Mouse (Mus musculus) embryonic fibroblast, embryonic 13.5 days (primary cell): ENCODE results near the gene Slc8b1. TPM values are rescaled to one million over a fixed set of nuclear protein-coding genes. Genes with fewer than 3 reads are reported as not detected.

Experiments
- H3K27ac ChIP-seq: 2 replicates; pipeline ENCODE4 v1.5.1; 2012; ENCODE audit warnings: low read length, control low read depth, inconsistent platforms; ENCODE audit not compliant: insufficient read depth
- H3K4me1 ChIP-seq: 2 replicates; pipeline ENCODE4 v1.6.1; 2011; ENCODE audit warnings: low read length; ENCODE audit not compliant: control insufficient read depth, insufficient read depth
- H3K4me3 ChIP-seq: 2 replicates; pipeline ENCODE4 v1.5.1; 2011; ENCODE audit warnings: mild to moderate bottlenecking, control low read depth, low read length; ENCODE audit not compliant: insufficient read depth
- CTCF ChIP-seq: IDR thresholded peaks from 2 replicates; pipeline ENCODE4 v1.5.1; 2011; ENCODE audit warnings: mild to moderate bottlenecking, control low read depth, low read length, moderate library complexity, borderline replicate concordance; ENCODE audit not compliant: insufficient read depth
- POLR2A ChIP-seq: IDR thresholded peaks from 2 replicates; pipeline ENCODE4 v1.6.1; 2011; ENCODE audit warnings: low read depth, mild to moderate bottlenecking, control low read depth, low read length, moderate library complexity
- polyA plus RNA-seq: library from polyadenylated mRNA; stranded (reverse); fragments of >200 nt; gene quantifications from 2 replicates; pipeline ENCODE4 v1.2.4, GENCODE M21; 2011; ENCODE audit warnings: low read depth; ENCODE audit not compliant: missing spikeins, insufficient read length

Slc8b1 gene
- polyA plus RNA-seq, result 5.8 and 7.6 TPM in 2 replicates

GRCm38 (mm10) chr5:120510982-120511642 lies at the start of gene Slc8b1:
TSS of gene Slc8b1 (plus strand) at chr5:120511168.
- Histone ChIP-seq H3K27ac (no peak within 1 kb of the TSS), H3K4me1 (peaks cover 8% of the 10 kb centered on the region), H3K4me3 (peak within 1 kb of the TSS; percentile 83)
- TF ChIP-seq CTCF, result no peak
- TF ChIP-seq POLR2A, result peak; percentile 82

DNA sequence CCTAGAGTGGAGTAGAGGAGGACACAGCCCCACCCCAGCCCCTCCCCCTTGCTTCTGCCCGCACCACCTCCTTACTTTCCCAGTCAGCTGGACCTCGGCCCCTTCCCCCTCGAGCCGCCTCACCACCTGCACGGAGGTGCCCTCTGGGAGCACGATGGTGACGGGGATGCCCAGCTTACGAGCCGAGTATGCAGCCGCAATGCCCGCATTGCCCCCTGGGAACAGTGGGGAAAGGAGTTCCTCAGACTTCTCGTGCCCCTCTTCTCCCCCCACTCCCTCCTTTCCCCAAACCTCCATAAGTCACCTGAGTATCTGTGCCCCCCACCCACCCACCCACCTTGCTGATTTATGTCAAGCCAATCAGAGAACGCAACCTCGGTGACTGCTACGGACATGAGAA lies 49.1 kb upstream of the Slc8b1 start:
- no peak overlapping the region for H3K4me3 ChIP-seq
- TF ChIP-seq POLR2A (no peak), CTCF (no peak)
- no peak overlapping the region for H3K27ac ChIP-seq
- H3K4me1 ChIP-seq, result no peaks in the 10 kb centered on the region

GRCm38 (mm10) chr5:120464321-120464720 lies 46.6 kb upstream of the Slc8b1 start:
- H3K4me1 ChIP-seq, result no peaks in the 10 kb centered on the region
- TF ChIP-seq CTCF (no peak), POLR2A (no peak)
- H3K27ac ChIP-seq, result no peak overlapping the region
- H3K4me3 ChIP-seq, result no peak overlapping the region

GRCm38 (mm10) chr5:120465062-120465461 lies 45.9 kb upstream of the Slc8b1 start:
- TF ChIP-seq CTCF, result no peak
- no peak for TF ChIP-seq POLR2A

DNA sequence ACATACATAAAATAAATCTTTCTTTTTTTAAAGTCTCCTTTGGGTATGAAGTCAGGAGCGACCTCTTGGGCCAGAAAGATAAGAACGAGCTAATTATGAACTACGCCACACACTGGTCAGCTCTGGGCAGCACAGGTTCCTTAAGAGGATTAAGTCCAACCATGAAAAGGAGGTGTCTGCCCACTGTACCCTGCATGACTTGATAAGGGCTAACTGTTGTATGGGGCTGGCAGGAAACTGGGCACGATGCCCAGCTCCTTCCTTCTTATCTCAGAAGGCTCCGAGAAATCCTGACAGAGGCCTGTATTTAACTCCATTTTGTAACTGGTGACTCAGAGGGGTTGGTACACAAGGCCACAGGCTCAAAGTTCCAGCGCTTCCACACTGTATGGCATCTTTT lies 45.1 kb upstream of the Slc8b1 start:
- TF ChIP-seq CTCF (no peak), POLR2A (no peak)
- Histone ChIP-seq H3K27ac (no peak overlapping the region), H3K4me1 (no peaks in the 10 kb centered on the region), H3K4me3 (no peak overlapping the region)

More at GRCm38 (mm10) chr5:120465062-120465461, 45.9 kb upstream of the Slc8b1 start:
- no peak overlapping the region for H3K4me3 ChIP-seq
- H3K27ac ChIP-seq, result no peak overlapping the region
- H3K4me1 ChIP-seq, result no peaks in the 10 kb centered on the region

GRCm38 (mm10) chr5:120467026-120467425 lies 43.9 kb upstream of the Slc8b1 start:
- TF ChIP-seq POLR2A (no peak), CTCF (no peak)
- no peak overlapping the region for H3K4me3 ChIP-seq
- H3K27ac ChIP-seq, result no peak overlapping the region
- H3K4me1 ChIP-seq, result no peaks in the 10 kb centered on the region

DNA sequence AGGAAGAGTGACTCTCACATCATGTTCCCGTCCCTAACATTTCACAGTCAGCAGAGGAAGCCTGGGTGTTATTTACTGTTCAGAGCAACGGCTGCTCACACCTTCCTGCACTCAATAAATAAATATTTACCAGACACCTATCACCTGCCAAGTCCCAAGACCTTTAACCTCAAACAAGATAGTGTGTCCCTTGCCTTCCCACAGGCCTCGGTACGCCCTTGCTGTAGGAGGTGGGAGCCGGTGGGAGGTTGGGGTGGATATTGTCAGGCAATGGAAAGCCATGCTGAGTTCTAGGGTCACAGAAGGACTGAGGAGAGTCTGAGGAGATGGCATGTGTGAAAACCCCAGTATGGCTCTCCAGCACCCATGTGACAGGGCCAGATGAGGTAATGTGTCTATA lies 42.6 kb upstream of the Slc8b1 start:
- TF ChIP-seq POLR2A, result no peak
- no peak for TF ChIP-seq CTCF
- Histone ChIP-seq H3K27ac (no peak overlapping the region), H3K4me3 (no peak overlapping the region), H3K4me1 (no peaks in the 10 kb centered on the region)

DNA sequence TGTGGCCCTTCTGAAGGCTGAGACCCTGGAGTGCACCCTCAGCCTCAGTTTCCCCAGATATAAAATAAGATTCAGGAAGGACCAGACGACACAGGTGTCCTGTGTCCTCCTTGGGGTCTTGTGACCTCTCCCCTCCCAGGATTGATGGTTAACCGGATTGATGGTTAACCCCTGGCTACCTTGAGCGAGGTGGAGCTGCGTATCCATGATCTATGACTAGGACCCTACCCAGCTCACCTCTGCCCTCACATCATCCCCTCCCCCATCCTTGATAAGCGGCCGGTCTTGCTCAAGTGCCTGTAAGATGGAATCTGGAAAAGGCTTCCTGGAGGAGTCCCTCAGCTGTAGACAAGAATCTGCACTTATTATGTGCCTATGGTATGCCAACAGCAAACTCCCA lies 42.1 kb upstream of the Slc8b1 start:
- TF ChIP-seq POLR2A (no peak), CTCF (no peak)
- H3K4me3 ChIP-seq, result no peak overlapping the region
- H3K4me1 ChIP-seq, result no peaks in the 10 kb centered on the region
- no peak overlapping the region for H3K27ac ChIP-seq

DNA sequence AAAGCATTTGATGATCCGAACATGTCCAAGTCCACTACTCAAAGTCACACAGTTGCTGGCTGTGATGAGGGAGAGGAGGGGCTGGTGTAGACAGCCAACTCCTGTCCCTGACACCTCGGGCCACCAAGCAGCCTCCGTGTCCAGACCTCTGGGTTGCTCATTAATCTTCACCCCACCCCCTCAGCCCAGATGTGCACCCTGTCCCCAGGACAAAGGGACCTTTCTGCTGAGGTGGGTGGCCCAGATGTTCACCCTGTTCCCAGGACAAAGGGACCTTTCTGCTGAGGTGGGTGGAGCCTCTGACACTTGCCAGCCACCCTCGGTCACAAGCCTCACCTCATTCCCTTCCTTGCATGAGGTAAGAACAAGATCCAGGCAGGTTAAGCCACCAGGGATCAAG lies 39.4 kb upstream of the Slc8b1 start:
- H3K4me3 ChIP-seq, result no peak overlapping the region
- TF ChIP-seq POLR2A (no peak), CTCF (no peak)
- H3K27ac ChIP-seq, result no peak overlapping the region
- no peaks in the 10 kb centered on the region for H3K4me1 ChIP-seq

- Histone ChIP-seq H3K4me1 (no peaks in the 10 kb centered on the region), H3K27ac (no peak within 1 kb of the TSS), H3K4me3 (no peak within 1 kb of the TSS)
- TF ChIP-seq CTCF (no peak), POLR2A (no peak)
These were observed 38.2 kb upstream of the Slc8b1 start, which contains the start of gene Sdsl for GRCm38 (mm10) chr5:120472770-120473169. TSS of gene Sdsl (minus strand) at chr5:120472810.
